Mouse (Mus musculus) lung, postnatal 36 days (tissue): ENCODE data around the gene Hes1.

Experiments used
- DNase-seq: peaks from one replicate; pipeline ENCODE4 v3.0.0; 2022; ENCODE audit warnings: mixed read lengths

Gene Hes1

DNA sequence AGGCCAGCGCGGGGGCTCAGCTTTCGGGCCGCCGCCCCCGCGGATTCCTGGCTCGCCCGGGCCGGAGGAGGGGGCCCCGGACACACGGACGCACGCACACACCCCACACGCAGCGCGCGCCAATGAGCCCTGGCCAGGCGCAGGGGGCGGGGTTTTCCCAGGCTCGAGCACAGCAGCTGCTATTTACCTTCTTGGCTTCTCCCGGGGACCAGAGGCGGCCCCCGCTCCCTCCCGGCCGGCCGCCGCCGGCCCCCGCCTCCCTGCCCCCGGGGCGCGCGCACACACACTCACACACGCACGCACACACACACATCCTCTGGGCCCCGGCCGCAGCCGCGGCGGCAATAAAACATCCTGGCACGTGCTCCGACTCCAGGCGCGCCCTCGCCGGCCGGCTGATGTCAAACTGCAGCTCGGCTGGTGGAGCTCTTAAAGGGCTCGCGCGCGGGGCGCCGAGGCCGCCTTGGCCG is at the start of gene Hes1:
Gene Hes1, plus strand, starts transcription at position 401 of the 470 bp plus-strand sequence.
- DNase-seq: peak; percentile 96

DNA sequence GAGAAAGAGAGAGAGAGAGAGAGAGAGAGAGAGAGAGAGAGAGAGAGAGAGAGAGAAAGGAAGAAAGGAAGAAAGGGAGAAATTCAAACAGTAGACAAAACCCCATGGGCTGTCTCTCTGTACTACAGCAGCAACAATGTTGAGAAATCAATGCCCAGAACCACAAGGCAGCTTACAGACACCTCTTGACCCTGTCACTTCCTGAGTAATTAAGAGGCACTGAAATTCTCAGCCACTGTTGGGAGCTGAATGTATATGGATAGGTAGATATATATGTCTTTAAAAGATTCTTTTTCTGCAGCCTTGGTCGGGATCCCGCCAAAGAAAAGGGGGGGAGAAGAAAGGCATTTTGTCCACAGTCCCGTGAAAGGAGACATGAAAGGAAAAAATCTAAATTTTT is 48.1 kb upstream of the Hes1 start:
- no peak for DNase-seq

DNA sequence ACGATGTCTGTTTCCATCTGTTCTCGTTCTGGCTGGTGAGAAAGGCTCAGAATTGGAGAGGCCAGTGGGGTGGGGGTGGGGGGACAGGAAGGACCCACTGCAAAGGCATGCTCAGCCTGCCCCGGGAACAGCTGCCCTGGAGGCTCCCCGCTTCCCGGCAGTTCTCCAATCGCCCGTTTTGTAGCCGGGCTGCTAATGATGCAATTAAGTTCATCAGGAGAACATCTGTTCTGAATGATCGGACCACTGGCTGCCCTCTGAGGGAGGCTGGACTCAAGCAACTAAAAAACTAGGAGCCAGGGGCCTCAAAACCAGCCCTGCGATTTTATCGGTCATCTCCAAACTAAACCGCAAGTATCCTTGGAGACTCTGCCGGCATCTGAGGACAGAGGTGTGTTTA is 44.1 kb upstream of the Hes1 start:
- DNase-seq: no peak

DNA sequence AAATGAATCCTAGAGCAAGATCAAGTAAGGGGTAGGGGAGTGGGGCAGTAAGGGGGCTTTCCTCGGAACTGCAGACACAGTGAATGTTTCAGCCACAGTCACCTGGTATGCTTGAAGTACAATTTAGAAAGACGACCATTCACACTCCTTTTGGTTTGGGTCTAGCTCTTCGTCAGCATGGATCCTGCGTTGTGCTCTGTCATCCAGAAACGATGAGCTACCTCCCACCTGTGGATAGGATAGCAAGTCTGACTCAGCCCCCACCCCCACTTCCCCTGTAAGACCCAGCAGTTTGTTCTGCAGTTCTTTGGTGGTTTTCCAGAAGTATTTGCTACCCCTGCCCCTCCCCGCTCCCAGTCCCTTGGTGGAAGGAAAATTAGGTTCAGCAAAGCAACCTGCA is 41.8 kb upstream of the Hes1 start:
- no peak for DNase-seq

DNA sequence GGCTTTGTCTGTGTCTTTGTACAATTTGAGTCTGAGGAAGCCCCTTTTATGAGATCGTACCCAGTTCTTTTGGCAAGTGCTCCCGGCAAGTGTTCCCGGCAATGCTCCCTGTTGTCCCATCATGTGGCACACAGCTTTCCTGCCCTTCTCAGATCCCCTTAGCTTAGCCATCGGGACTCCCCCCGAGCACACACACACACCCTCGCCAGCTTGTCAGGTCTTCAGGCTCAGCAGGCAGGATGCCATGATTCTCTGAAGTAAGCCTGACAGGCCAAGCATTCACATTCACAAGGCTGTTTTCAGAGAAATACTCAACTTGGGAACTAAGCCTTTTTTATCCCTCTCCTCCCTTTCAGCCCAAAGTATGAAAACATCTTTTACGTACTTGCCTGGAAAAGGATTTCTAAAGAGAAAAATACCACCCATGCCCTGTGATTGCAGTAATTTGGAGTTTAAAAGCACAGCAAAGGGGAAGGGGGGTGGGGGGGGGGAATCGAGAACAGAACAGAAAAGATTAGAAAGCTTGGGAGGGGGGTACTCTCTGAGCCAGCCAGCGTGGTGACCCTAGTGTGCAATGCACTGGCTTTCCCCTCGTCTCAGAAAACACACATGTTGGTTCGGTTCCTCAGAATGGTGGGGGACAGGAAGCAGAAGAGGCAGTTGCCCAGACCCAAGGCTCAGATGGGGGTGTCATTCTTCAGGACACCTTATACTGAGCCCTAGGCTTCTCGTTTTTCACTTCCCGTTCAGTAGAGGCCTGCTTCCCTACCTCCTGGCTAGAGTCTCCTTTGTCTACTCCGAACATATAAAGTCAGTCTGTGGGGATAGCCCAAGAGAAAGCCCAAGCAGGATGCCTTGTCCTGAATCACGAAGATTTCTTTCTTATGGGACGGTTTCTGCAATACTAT is 41.0 kb upstream of the Hes1 start:
- no peak for DNase-seq

DNA sequence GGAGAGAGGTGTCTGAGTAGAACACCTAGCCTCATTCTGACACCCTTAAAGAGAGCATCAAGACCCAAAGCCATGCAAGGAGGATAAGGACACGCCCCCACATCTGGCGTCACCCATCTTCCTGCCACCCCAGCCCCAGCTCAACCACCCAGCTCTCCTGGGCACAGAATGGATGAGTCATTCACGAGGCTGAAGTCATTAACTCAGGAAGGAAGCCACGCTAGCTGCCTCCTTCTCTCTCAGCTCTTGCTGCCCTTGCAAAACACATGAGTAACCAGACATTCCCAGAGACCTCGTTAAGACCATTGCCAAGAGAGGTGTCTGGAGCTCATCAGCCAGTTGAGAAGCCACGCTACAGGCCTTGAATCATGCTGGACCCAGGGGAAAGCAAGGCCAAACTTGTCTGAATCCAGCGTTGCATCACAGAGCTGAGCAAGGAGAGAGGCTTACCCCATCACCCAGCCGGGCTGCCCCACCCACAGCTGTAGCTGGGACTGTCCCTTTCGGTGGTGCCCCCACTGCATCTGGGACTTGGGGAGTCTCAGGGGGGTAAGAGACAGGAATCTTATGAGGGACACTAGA is 39.4 kb upstream of the Hes1 start:
- peak; percentile 72 for DNase-seq

DNA sequence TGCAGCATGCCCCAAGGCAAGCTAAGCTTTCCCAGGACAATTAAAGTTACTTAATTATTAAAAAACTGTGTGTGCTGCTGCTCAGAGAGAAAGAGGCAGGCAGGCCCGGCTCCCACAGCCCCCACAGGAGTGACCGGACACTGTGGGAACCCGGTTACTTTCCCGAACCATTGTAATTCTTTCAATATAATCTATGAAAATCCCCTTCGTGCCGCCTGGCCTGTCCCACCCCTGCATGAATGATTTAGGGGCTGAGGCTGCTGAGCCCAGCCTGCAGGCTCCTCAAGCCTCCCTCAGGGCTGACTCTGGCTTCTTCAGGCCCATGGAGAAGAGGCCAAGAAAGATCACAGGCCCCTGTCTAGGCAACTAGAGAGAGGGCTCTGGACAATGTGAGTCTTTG is 36.0 kb upstream of the Hes1 start:
- no peak for DNase-seq

DNA sequence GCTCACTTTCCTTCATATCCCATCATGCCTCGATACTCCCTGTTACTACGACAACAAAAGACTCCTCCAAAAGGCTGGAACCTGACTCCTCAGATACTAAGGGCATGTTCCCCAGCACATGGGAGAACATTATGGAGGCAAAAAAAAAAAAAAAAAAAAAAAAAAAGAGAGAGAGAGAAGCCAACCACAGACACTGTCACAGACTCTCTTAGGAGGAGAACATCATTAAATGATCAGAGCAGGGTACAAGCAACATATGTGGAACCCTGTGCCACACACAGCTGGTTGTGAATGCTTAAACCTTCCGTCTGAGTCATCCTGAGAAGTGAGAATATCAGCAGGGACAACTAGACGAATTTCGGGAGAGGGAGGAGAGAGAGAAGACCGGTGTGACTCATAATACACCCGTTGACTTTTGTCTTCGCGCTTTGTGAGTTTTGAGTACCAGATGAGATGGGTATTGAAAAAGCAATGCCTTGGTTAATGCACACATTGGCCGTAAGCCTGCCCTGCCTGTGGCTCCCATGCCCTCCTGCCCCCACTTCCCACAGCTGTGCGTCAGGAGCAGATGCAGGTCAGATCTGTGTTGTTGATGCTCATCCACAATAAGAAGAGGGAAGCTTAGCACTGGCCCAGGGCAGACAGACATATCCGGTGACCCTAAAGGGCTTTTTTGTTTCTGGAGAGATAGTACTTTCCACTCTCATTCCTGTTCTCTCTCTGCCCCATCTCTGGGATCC is 34.8 kb upstream of the Hes1 start:
- DNase-seq: no peak

DNA sequence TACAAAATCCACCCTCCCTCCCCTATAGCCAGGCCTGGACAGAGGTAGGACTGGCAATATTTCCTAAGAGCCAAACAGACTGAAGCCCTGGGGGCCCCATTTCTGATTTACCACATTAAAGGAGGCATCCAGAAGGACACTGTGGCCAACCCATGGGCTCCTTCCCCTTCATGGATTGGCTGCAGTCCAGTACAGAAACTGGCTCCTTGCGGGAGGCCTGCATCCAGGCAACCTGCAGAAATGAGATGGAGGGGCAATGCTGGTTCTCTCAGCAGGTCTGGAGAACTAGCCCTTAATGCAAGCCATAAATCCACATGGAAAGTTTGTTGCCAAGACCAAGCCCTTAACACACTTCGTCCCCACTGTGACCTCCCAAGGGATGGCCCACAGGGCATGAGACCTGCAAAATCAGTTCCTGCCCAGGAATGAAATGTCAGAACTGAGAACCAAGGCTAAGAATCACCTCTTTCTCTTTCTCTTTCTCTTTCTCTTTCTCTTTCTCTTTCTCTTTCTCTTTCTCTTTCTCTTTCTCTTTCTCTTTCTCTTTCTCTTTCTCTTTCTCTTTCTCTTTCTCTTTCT is 31.8 kb upstream of the Hes1 start:
- no peak for DNase-seq

DNA sequence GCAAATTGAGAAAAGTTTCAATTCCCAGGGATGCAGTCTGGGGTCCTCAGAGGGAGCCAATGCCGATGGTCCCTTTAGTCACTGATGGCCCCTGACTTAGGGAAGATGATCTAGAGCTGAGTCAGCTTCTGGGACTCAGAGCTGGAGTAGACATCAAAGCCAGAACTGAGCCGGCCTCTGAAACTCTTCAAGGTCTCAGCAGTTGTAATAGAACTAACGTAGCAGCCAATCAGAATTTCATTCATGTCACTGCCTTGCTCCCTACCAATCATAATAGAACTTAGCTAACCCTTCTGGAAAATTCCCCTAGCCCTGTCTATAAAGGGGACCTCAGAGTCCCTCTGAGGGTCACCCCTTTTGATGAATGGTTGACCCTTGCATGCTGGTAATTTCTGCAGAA is 30.8 kb upstream of the Hes1 start:
- no peak for DNase-seq

DNA sequence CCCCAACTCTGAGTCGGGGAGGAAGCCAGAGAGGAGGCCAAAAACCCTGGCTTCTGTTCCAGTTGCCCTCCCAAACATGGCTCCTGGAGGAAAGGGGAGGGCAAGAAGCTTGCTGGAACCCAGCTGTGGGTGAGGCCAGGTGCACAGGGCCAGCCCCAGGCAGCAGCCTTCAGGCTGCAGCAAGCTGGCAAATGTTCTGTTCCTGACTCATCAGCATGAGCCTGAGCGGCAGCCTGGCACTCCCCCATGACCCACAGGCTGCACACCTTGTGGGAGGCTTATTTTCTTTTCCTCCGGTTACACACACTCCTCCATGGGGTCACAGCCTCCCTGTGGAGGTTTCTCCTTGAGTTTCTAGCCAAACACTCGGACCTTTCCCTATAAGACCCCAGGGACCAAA is 30.2 kb upstream of the Hes1 start:
- DNase-seq: no peak

DNA sequence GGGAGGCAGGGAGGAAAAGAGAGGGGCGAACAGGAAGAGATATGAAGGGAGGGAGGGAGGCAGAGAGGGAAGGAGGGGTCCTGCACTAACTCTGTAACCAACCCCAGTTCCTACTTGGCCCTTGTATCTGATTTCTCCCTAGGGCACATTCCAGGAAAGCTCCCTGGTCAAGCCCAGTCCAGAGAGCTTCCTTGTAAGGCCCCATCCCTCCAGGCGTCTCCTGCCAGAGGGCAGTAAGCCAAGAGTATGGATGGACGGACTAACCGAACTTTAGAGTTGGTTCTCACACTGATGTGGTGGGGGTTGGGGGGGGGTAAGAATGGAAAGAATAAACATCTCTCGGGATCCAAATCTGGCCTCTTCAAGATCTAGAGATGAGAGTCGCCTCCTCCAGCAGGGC is 29.7 kb upstream of the Hes1 start:
- no peak for DNase-seq

DNA sequence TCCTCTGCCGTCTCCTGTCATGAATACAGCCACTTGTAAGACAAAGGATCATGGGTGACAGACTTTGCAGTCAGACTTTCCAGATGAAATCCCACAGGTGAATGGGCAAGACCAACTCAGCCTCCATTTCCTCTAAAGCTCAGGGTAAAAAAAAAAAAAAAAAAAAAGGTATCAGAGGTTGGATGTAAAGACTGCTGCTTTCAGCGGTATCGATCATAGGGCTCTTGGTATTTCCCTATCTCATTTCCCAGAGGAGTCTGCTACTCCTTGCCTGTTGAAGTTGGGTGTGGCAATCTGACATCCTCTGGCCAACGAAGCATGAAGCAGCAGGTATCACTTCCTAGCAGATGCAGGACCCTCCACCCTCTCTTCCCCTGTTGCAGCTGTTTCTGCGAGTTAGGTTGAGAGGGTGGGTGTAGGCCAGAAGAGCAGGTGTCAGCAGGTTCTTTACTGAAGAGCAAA is 29.2 kb upstream of the Hes1 start:
- no peak for DNase-seq

DNA sequence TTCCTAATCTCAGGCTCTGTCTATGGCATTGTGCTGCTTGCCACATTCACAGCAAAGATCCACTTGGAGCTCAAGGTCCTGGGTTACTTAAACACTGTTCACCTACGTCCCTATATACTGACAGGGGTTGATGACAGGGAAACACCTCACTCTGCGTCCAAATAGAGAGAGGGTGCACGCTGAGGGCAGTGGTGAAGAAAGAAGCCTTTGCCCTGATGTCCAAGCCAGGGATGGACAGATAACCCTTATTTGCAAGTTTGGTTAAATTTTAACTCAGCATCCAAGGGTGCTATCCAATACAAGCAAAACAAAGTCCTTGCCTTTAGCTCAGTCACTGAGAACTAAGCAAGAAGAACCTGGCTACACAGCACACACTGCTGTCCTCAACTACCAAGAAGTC is 28.1 kb upstream of the Hes1 start:
- DNase-seq: no peak

DNA sequence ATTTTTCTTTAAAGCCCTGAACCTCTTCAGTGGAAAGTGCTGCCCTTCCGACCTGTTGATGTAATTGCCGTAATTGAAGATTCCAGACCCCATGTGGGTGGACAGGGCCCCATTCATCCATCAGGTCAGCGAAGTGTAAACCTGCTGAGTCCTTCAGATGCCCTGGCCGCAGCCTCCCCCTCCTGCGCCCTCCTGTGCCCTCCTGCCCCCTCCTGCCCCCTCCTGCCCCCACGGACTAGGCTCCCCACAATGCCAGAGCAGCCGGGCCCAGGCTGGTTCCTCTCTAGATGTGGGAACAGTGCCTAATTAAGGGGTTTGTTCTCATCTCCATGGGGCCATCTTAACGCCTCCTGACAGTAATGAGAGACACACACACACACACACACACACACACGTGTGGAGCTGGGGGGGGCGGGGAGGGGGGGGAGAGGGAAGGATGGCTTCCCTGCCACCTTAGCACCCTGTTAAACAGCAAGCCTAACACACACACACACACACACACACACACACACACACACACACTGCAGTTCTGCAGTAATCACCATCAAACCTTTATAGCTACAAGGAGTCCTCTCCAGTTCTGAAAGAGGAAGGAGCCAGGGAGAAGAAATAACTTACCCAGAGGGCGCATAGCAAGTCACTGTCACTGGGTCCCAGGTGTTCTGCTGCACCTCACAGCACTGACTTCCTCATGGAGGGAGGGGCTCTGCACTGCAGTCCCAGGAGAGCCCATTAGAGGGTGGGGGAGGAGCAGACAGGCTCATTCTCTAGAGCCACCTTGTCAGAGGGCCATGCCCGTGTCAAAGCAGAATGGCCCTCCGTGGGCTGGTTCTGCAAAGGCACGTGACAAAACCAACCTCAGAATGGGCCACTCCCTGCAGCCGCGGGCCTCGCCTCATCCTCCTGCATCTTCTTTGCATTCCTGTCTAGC is 25.3 kb upstream of the Hes1 start:
- DNase-seq: peak; percentile 81

DNA sequence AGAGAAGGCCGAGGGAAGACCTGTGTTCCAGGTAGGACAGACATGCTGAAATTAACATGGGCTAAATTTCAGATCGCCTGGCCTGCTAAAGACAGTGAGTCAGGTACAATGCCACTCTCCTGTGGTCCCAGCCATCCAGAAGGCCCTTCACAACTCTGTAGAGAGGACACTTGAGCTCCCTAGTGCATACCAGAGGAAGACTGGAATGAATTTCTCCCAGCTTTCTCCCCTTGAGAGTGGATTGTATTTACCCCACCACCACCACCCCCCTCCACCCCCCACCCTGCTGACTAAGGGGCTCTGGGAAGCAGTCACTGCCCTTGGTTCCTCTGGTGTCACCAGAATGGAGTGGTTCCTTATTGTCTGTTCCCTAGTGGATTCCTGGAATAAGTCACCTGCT is 24.3 kb upstream of the Hes1 start:
- DNase-seq: peak; percentile 69

DNA sequence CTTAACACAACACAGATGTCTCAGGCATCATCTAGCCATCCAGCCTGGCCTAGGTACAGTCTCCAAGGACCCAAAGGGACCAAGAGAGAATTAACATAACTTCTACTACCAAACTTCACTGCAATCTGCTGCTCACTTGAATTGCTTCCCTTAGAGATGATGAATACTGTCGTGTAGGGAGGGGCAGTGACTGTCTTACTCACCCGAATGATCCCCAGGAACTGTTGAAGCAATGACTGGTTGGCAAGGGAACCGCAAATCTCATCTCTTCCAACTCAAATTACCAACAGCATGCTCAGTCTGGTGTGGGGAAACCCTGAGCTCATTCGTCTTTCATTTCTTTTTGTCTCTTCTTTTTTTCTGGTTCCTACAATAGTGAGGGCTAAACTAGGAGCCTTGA is 21.3 kb upstream of the Hes1 start:
- no peak for DNase-seq

DNA sequence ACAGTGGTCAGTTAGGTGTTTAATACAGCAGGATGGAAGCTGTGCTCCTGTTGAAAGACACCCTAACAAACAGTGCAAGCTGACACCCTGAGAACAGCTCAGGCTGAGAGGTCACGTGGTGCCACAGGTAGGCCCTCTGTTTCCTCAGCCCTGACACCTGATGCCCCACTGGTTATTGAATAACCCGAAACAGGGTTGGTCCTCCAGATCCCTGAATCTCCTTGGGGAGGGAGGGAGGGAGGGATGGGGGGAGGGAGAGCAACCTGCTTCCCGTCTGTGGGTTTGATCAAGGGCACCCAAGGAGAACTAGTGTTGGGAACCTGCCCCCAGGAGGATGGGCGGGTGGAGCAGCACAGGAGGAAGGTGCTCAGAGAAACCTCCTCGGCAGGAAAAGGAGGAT is 18.6 kb upstream of the Hes1 start:
- peak; percentile 77 for DNase-seq

DNA sequence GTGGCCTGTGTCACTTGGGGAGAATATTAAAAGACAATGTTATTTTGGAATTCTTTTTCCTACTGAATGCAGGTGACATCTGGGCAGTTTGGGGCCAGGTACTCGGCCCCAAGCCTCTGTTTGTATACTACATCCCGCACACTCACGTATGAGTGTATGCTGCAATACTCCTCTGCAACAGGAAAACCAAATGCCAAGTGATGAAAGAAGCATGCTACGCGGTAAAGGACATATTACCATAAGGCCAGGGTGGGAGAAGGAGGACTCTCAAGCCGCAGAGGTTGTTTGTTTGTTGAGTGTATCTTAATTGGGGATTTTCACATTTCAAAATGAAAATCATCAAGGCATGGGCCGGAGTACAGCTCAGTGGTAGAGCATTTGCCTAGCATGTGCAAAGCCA is 17.2 kb upstream of the Hes1 start:
- no peak for DNase-seq

DNA sequence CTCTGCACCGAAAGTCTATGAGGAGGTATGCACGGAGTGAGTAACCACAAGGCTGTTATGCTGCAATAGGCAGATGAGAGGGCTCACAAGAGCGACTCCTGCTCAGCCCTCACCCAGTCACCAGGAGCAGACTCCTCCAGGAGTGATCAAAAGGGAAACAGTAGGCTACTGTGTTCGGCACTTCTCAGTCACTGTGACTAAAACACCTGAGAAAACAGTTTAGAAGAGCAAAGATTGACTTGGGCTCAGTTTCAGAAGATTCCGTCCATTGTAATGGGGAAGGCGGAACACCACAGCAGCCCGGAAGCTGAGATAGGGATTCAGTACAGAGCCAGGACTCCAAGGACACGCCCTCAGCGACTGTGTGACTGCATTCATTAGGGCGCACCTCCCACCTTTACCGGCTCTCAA is 16.8 kb upstream of the Hes1 start:
- peak; percentile 68 for DNase-seq

DNA sequence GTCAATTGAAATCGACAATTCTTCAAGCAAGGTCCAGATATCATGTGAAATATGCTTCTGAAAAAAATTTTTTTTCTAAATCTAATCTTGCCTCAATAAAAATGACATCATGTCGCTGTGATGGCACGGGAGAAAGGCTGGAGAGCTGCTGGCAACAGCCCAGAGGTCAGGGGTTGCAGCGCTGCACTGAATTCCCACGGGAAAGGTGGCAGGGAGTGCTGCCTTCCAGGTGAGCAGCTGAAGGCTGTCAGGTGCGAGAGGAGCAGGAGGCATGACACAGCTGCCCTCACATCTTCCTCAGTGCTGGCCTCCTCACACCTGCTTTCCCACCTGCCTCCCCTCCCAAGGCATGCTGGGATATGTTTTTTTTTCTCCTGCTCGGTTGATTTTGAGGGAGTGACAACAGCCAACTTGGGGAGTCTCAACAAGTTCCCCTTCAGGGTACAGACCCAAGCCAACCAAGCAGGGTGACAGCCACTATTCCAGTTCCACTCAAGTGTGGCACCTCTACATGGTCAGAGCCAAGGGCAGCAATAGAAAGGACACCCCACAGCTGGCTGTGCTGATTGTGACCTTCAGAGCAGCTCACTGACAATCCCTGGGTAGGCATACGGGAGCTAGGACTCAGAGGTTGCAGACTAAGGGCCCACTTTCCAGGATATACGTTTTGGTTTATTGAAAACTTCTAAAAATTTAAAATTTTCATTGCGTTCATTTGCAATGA is 13.3 kb upstream of the Hes1 start:
- no peak for DNase-seq
